In genomic region chr1:153880391-153880790, GRCm38 (mm10) we compare ENCODE assay signal across 3 mouse cellular contexts.
A peak's percentile ranks its signal among the peaks of the same experiment; 100 is the strongest.
DNase-seq lines count a peak whose midpoint lies in the region.

No protein-coding gene starts in this region.

- peak; percentile 46 for DNase-seq in R1 (ENCODE audit: low read depth, low spot score)
- peak; percentile 94 for DNase-seq in heart, adult 11 months
- peak; percentile 9 for DNase-seq in spleen, postnatal 36 days (ENCODE audit: low spot score in 2 of 2)

Comparison
In these comparisons a context has a peak if more than half of its experiments do, and no peak if none do; other contexts are left out.
1. DNase-seq: peak in every context shown above with its lines; median percentile 94 in heart, adult 11 months; 46 in R1; 9 in spleen, postnatal 36 days.